Mouse (Mus musculus) myocyte (in vitro differentiated cells): ENCODE data around the gene Gcgr.

Experiments
- CEBPB ChIP-seq: IDR thresholded peaks from 2 replicates; pipeline ENCODE4 v1.6.1; 2011; ENCODE audit warnings: mild to moderate bottlenecking, moderate library complexity; ENCODE audit not compliant: poor library complexity, insufficient read depth, severe bottlenecking
- E2F4 ChIP-seq: IDR thresholded peaks from one replicate; pipeline ENCODE4 v1.6.1; 2011; ENCODE audit warnings: mild to moderate bottlenecking, control low read depth, moderate library complexity; ENCODE audit not compliant: insufficient read depth
- MAX ChIP-seq: IDR thresholded peaks from one replicate; pipeline ENCODE4 v1.6.1; 2011; ENCODE audit warnings: low read depth, mild to moderate bottlenecking, control low read depth
- MYOD1 ChIP-seq, 3 experiments: IDR thresholded peaks; one replicate each; pipeline ENCODE4 v1.6.1; 2011; ENCODE audit warnings: control low read depth in 2 of 3, low read depth in 2 of 3, mild to moderate bottlenecking in 2 of 3, moderate library complexity in 1 of 3; ENCODE audit not compliant: insufficient read length in 2 of 3, control insufficient read depth in 1 of 3
- MYOG ChIP-seq, 3 experiments: IDR thresholded peaks; one replicate each; pipeline ENCODE4 v1.6.1; 2011; ENCODE audit warnings: control low read depth in 2 of 3, low read depth in 2 of 3, mild to moderate bottlenecking in 2 of 3; ENCODE audit not compliant: insufficient read length in 2 of 3, control insufficient read depth in 1 of 3, insufficient read depth in 1 of 3
- POLR2A ChIP-seq: IDR thresholded peaks from one replicate; pipeline ENCODE4 v1.6.1; 2011; ENCODE audit warnings: low read depth, mild to moderate bottlenecking, control low read depth, moderate library complexity; ENCODE audit not compliant: insufficient read length
- POLR2AphosphoS2 ChIP-seq: IDR thresholded peaks from one replicate; pipeline ENCODE4 v1.6.1; 2011; ENCODE audit warnings: low read depth, control low read depth; ENCODE audit not compliant: insufficient read length
- SRF ChIP-seq: IDR thresholded peaks from one replicate; pipeline ENCODE4 v1.6.1; 2011; ENCODE audit warnings: low read depth; ENCODE audit not compliant: control insufficient read depth, insufficient read length
- TCF12 ChIP-seq: IDR thresholded peaks from one replicate; pipeline ENCODE4 v1.6.1; 2011; ENCODE audit warnings: mild to moderate bottlenecking, control low read depth; ENCODE audit not compliant: poor library complexity, insufficient read depth, severe bottlenecking
- TCF3 ChIP-seq: IDR thresholded peaks from one replicate; pipeline ENCODE4 v1.6.1; 2011; ENCODE audit warnings: low read depth, control low read depth; ENCODE audit not compliant: insufficient read length
- USF1 ChIP-seq: IDR thresholded peaks from one replicate; pipeline ENCODE4 v1.6.1; 2011; ENCODE audit warnings: low read depth, mild to moderate bottlenecking, control low read depth, moderate library complexity

DNA sequence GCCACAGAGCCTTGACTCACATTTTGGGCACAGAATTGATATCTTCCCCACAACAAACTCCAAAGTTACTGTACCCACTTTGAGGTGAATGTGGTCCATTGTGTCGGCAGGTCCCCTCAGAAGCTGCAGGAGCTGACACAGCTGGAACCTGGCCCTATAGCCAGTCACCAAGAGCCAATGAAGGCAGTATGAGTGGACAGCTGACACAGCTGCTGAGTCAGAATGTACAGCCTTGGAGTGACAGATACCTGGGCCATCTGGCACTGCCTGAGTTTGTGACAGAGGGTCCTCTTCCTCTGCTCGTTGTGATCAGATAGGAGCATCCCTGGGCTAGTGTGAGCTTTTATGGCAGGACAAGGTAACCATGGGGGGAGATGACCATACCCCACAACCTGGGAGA lies 24.8 kb downstream of the Gcgr start:
- TF ChIP-seq POLR2A (no peak), POLR2AphosphoS2 (no peak), E2F4 (no peak), MYOD1 (IDR thresholded peaks at IDR 0.05; ENCODE audit: control insufficient read depth in 1 of 3, insufficient read length in 2 of 3, low read depth in 2 of 3) (peak in 2 of 3 experiments; percentile 62 to 67), USF1 (no peak), MAX (no peak), TCF12 (no peak), TCF3 (no peak), MYOG (IDR thresholded peaks at IDR 0.05; ENCODE audit: control insufficient read depth in 1 of 3, insufficient read depth in 1 of 3, insufficient read length in 2 of 3, low read depth in 2 of 3) (peak in 2 of 3 experiments; percentile 2 to 64), SRF (no peak), CEBPB (no peak)
